Mouse (Mus musculus): ENCODE measurements around the gene Vangl1.
"Not testable (repeated sequence)": the region's sequence is repeated elsewhere in the genome, so short reads cannot be mapped to it uniquely, and the experiment has no call there.

Gene Vangl1

DNA sequence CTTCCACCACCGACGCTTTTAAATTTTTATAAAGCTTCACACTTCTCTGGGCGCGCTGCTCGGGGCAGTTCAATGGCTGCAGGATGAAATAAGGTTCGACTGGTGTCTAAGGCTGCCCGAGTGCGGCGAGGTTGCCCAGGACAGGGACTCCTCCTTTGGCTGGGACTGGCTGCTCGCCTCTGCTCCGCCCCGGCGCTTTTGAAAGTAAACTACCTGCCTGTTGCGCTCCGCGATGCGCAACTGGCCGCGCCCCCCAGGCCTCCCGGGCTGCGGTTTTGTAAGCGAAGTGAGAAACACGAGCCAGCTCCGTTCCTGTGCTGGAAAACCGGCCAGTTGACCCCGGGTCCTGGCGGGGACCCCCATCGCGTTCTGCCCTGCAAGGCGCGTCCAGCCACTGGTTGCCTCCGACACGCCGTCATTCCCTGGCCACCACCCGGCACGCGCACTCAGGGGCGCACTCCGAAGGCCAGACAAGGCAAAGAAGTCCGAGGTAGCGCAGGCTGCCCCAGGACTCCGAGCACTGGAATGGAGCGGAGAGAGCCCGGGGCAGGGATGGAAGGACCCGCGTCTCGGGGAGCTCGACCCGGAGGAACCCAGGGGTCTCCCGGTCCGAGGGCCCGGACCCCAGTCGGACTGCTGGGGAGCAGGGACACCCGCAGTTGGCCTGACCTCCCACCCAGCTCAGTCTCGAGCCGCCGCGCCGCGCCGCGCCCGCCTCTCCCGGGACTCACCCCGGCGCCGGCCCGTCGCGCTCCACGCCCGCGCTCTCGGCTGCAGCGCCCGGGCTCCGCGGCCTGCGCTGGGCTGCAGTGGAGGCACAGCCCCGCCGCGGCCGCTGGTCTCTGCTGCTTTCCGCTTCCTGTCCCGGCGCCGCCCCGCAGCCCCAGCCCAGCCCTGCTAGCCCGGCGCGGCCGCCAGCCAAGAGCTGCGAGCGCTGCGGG lies at the start of gene Vangl1:
Gene Vangl1 (minus strand): TSS at position 913 of the 941 bp plus-strand sequence.
- no peak for DNase-seq

DNA sequence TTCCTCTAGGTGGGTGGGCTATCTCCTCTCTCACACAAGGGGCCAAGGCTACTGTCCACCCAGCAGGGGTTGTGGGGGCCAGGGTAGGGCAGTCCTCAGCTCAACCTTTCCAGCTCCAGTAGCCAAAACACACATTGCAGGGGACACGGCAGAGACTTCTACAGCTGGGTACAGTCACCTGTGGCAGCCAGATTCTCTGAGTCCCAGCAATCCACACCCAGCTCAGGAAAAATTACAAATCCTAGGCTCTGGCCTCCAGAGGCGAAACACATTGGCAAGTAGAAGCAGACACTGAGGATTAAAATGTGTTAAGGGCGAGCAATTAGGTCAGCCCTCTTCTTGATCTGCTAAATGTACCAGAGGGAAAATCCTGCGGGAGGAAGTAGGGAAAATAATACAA lies 49.1 kb upstream of the Vangl1 start:
- DNase-seq: no peak

DNA sequence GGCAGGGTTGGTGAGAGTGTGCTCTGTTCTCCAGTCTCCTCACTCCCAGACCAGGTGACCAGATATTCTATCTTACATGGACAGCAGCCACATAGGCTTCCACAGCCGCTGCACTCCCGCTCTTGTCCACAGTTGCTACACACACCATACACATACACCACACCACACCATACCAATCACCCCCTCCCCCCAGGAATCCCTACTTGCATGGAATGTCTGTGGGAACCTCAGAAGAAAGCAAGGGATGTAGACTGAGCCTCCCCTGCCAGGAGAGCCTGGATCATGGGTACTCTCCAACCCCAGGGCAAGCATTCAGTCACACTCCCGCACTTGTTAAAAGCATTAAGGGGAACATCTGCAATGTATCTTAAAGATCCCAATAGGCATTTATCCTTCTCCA lies 48.4 kb upstream of the Vangl1 start:
- no peak for DNase-seq

DNA sequence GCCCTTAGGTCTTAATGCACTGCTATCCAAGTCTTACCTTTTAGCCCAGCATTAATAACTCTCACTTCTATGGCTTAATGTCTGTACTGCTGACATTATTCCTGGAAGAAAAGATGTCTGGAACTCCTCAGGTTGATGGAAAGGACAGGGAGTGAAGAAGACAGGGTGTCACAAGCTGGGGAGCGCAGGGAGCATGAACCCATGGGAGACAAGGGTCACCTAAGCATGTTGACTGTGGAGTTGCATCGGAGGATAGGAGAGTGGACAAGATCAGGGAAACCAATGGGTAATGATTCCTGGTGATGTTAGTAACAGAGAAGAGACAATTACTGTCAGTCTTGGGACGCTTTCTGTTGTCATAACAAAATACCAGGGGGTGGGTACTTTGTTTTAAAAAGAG lies 46.4 kb upstream of the Vangl1 start:
- no peak for DNase-seq

DNA sequence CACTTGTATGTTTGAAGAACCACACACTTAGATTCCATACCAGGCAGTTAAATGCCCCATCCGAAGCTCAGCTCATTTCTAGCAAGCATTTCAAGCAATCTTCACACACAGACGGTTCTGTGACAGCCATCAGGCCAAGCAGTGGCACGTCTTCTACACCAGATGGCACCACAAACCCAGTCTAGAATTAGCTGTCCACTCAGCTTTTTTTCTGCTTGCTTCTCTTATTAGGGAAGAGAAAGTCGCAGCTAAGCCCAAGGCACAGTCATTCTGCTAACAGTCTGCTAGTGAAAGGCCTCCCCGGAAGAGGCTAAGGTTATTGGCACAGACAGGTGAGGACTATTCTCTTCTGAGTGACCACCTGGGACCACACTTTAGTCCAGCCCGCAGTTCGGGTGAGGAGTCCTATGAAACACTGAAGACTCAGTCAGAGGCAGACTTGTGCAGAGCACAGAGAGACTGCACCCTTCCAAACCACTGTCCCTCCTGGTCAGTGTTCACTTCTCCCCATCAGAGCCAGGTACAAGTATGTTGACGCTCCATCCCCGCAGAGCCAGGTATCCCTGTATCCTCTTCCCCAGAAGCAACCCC lies 45.0 kb upstream of the Vangl1 start:
- DNase-seq: no peak

DNA sequence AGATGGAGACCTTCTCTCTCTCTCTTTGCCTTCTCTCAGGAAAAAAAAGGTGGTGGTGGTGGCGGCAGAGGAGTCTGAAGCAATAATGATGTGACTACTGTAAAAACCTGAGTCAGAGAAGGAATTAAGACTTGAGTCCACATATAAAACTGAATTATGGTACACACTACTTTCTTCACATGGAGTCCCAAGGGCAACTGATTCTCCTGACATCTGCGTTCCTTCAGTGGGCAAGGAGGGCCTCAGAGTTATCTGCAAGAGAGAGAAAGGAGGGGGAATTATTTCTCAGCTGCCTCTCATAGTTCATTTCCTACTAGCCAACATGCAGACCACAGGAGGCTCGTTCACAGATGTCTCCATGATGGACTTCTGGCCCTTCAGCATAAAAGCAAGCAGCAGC lies 40.1 kb upstream of the Vangl1 start:
- no peak for DNase-seq

DNA sequence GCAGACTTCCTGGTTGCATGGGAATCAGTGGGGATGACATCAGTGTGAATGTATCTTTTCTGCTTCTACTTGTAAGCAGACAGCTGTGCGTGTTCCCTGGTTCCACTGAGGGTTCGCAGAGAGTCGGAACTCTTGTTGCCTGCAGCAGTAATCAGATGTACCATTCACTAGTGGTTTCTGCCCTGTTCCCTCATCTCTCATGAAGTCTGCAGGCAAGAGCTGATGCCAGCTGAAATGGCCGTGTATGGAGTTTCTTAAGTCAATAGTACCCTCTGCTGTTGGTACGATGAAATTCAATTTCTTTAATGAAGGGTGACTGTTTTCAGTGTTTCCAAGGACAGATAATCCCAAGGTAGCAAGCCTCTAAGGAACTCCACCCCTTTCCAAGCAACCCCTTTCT lies 38.4 kb upstream of the Vangl1 start:
- DNase-seq: no peak

DNA sequence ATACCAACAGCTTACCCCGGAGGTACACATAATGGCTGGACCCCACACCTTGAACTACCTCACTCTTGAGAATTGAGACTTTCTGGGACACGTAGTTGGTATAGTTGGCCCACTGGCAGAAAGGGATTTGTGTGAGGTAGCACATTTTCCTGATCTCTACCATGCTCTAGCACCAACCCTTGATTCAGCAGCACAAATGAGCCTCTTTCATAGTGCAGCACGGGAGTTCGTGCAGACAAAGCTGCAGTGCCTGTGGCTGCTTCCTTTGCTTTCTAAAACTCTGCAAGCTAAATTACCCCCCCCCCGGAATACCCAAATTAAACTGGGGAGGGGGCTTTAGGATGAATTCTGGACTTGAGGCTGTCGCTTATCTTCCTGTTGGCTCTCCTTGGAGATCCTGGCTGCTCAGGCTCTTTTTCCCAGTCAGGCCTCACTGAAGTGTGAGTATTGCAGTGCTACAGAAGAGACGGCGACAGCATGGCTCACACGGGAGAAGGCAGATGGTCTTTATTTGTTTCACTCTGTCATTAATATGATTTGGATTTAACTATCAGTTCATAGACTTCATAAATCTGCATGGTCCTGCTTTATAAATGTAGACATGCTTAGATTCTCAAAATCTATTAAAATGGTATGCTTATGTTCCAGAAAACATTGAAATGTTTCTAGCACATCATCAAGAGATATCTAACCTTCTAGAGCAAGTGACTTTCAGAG lies 27.1 kb upstream of the Vangl1 start:
- no peak for DNase-seq

DNA sequence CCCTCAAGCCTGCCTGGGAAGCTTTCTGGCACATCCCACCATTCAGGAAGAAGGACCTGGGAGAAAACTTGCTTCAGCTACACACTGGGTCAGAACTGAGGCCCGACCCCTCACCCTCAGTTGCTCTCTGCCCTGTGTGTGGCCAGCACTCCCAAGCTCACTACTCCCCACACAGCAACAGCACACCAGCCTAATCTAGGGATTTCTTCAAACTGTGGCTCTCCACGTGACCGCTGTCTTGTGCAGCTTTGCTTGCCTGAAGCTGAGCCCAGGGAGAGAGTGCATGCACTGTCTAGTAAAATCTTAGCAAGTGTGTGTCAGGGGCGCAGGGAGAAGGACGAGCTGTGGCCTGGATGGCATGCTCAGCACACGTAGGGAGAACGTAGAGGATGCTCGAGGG lies 18.3 kb upstream of the Vangl1 start:
- no peak for DNase-seq

DNA sequence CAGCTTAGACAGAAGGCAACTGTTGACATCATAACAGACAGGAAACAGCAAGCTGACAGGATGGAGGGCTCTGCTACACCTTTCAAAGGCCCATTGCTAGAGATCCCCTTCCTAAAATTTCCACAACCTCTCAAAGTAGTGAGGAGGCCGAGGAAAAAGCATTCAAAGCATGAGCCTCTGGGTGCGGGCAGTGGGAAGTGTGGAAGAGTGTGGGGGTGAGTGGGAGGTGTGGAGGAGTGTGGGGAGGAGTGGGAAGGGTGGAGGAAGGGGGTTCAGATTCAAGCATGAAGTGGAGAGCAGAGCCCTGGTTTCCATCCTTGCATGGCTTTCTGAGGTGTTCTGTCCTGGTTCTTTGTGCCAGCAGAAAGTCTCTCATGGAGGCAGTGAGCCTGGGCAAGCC lies 13.8 kb upstream of the Vangl1 start:
- DNase-seq: no peak

DNA sequence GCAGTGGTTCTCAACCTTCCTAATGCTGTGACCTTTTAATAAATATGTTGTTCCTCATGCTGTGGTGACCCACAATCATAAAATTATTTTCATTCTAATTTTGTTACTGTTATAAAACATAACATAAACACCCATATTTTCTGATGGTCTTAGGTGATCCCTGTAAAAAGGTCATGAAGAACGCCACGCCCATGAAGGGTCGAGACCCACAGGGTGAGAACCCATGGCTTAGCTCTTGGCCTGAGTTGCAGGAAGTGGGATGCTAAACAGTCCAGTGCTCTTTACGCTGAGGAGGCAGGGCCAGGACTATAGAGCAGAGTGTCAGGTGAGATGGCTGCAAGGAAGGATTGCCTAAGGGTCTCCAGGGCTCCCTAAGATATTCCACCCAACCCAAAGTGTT lies 10.2 kb upstream of the Vangl1 start:
- DNase-seq: no peak

DNA sequence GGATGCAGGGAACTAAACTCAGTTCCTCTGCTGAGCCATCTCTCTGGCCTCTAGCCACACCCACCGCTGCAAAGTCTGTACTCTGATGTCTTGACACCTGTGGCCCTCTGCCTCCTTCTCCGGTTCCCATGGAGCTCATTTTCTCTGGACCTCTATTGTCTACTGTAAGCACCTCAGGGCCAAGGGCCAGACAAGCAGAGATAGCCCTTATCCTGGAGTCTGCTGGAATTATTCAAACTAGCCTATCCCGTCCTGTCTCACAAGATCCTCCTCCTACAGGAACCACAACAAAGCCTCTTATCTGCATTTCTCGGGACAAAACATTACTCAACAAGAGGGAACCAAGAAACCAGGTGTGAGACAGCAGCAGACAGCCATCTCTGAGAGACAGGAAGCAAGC lies 9.8 kb upstream of the Vangl1 start:
- no peak for DNase-seq

DNA sequence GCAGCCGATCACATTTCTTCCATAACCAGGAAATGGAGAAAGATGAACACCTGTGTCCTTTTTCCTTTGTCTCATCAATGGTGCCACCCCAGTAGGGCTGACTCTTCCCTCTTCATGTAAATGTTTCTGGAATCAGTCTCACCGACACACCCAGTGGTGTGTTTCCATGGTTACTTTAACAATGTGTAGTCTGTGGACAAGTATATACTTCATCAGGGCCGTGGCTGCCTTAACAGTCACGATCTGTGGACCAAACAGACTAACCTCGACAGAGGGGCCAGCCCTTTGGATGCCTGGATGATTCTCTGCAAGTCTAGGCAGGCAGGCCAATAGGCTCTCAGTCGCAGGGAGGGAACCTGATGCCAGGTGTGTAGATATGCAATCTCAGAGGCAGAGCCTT lies 8.4 kb upstream of the Vangl1 start:
- DNase-seq: no peak

DNA sequence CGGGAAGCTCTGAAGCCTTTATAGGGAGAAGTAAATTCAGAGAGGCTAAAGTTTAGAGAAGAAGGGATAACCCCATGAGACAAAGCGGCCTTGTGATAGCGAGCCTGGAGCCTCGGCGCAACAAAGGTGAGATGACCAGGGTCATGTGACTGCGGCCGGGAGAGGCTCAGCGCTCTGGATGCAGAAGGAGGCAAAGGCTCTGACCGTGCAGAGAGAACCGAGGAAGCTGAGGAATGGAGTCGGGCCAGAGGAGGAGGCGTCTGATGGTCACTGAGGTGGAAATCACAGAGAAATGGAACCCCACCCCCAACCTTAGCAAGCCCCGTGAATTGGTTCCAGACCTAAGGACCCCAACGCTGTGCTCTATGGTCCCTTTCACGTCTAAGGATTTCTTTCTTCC lies 7.8 kb upstream of the Vangl1 start:
- no peak for DNase-seq

DNA sequence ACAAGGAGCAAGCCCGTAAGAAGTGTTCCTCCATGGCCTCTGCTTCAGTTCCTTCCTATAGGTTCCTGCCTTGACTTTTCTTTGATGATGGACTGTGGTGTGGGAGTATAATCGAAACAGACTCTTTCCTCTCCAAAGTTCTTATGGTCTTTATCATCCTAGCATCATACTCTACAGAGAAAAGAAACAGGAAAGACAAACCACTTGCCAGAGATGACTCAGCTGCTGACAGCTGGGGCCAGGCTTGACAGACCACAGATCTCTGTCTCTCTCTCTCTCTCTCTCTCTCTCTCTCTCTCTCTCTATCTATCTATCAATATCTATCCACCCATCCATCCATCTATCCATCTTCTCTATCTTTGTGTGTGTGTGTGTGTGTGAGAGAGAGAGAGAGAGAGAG lies 6.8 kb upstream of the Vangl1 start:
- no peak for DNase-seq

DNA sequence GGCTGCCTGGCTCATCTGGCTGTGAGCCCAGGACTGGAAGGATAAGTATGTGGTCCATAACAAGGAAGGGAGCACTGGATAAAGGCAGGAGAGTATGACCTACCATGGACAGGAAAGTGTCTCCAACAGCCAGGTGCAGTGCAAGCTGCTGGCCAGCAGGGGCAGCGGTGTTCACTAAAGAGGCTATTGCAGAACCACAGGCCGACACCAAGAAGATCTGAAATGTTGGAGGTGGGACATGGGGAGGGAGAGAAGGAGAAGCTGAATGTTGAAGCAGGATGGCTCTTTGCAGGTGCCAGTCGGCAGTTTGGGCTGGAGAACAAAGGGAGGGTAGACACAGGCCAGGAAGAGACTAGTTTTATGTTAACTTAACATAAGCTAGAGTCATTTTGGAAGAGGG lies 6.3 kb upstream of the Vangl1 start:
- DNase-seq: peak in 1 of 2 experiments; percentile 8

DNA sequence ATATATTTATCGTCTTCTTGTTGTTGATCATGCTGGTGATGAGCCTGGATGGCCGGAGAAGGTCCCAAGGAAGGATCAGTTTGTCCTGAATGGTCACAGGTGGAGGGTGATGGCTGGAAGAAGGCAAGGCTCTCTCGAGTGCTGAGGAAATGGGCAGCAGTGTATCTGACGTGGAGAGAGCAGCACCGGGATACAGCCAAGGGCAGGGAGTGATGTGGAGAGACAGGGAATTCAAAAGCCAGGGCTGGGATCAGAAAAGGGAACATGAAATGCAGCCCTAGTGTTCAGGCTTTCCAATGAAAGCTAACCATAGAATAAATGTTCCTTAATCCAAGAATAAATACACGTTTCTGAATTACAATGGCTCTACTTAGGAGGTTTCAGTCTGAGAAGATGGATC lies 4.4 kb upstream of the Vangl1 start:
- no peak for DNase-seq

DNA sequence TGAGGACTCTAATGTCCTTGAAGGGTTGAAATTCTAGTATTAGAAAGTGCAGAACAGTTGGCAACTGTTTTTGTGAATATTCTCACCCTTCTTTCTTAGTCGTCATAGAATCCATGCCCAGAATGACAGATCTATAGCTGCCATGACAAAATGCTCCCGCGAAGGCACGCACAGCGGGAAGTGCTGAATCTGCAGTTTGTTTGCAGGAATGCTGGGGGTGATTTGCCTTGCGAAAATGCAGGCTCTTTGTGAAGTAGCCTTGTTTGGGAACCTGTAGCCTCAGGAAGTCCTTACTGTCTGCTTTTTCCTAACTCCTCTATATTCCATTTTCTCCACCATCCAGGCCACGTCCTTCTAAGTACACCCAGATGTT lies 951 bp upstream of the Vangl1 start:
- no peak for DNase-seq

DNA sequence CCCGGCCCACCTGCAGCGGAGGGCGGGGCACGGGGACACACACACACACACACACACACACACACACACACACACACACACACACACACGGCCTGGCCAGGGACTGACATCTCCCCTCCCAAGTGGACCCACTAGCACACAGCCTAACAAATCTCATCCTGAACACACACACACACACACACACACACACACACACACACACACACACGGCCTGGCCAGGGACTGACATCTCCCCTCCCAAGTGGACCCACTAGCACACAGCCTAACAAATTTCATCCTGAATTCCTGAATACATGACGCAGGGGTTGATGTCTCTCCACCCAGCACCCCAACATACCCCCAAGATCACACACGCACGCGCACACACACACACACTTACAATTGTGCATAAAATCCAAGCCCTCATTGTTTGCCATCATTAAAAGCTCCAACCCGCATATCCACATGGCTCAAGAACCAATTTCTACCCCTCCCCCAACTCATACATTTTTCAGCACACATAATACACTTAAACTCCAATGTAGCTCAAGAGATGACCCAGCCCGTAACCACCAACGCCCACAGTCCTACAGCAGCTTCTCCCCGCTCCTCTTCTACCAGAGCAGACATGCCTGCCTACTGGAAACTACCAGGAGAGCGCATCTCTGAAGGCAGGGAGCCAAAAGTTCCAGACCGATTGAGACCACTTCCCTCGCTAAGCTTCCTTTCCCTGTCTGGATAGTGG lies 403 bp upstream of the Vangl1 start:
- not testable (repeated sequence) for DNase-seq

DNA sequence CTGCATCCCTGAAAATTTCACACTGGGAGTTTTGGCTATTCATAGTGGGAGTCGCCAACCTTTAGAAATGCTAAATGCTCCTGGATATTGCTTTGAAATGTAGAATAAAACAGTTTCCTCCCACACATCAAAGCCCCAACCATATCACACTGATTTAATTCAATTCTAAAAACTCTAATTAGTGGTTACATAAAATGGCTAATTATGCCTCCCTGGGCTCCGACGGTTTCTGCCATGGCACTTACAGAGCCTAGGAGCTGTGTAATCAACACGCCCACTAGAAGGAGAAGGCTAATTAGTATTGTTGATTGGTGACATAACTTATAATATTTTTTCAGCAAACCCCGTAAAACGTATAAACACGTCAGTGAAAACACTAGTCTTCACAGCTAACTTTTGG lies 1.4 kb downstream of the Vangl1 start:
- no peak for DNase-seq

DNA sequence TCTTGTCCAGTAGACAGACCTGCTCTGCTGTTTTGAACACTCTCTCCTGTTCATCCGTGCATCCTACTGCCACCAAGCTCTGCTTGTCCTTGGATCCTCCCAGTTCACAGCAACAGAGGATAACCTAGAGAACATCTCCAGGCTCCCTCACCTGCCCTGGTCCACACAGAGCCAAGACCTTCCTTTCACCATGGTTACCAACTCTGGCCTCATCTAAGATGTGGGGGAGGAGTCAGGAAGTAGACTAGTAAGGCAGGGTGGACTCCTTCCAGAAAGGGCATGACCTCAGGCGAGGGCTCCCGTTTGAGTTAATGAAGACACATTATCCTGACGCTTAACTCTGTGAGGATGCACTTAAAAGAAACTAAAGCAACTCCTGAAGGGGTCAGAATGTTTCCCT lies 4.5 kb downstream of the Vangl1 start:
- no peak for DNase-seq

DNA sequence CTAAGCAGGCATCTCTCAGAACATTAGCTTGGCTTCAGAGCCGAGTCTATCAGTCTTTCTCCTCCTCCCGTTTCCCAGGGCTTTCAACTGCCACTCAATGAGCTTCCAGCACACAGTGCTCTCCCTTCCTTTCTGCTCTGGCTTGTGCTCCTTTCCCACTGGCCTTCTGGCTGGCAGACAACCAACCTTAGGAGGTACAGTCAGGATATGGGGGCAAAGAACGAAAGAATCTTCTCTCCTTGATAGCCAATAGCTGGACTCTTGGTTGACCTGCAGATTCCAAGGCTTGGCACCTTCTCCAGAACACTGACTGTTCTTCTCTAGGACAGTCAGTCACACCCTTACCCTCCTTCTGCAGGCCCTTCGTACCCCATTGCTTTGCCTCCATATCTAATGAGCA lies 5.3 kb downstream of the Vangl1 start:
- DNase-seq: no peak

DNA sequence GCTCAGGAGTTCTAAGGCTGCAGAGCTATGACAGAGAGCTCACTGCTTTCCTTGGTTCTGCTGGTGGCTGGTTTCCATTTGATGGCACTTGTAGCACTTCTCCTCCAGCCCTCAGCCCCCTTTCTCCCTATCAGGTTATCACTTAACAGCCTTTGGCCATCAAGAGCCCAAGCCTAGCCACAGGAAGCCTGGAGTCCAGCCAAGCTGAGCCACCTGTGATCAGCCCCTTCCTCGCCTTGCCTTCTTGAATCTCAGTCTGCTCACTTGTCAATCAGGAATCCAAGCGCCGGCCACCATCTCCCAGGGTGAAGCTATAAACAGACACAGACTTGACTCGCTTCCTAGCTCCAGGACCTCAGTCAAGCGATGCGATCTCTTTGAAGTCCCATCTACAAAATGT lies 6.0 kb downstream of the Vangl1 start:
- no peak for DNase-seq
